ENCODE assay signal across 30 mouse cellular contexts in the genomic region with DNA sequence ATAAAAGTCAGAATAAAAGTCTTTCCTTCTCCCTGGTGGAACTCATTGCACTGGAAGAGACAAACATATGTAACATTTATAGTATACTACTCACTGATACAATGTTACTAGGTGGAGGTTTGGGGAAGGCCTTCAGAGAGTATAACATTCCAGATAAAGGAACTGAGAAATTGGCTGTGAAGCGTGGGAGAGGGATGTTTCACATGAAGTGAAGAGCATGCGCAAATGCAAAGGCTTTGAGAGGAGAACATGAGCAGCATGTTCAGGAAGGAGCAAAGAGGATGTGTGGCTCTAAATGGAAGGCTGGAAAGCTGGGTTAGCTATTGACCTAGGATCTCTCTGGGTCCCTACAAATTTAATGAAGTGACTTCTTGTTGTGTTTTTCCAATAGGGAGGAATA.
DNase-seq lines count a peak whose midpoint lies in the region; ATAC-seq lines count a peak whose summit lies in the region.
"Had no signal": no experiment of that assay in that cellular context is flagged by ENCODE, and none has a peak within 500 bp of the region (broad histone marks: within the 10 kb centered on the region; RNA-seq: fewer than 3 reads in every experiment).

No protein-coding gene starts in this region.

- no peaks in the 10 kb centered on the region for H3K27me3 ChIP-seq in heart, embryonic 16.5 days (ENCODE audit: control insufficient read depth, insufficient read depth, low read length)
- no peaks in the 10 kb centered on the region for H3K27me3 ChIP-seq in kidney, embryonic 14.5 days (ENCODE audit: control insufficient read depth, insufficient read depth, low read length)
- H3K27me3 ChIP-seq: CH12.LX; embryonic facial prominence, embryonic 13.5 days; hindbrain, embryonic 13.5 days; intestine, embryonic 15.5 days had no signal

- H3K4me2 ChIP-seq in heart, embryonic 16.5 days (ENCODE audit: low read depth, low read length), result no peak overlapping the region
- no peak overlapping the region for H3K4me2 ChIP-seq in kidney, embryonic 14.5 days (replicated peaks; ENCODE audit: low read depth, low read length)
- H3K4me2 ChIP-seq: embryonic facial prominence, embryonic 13.5 days; hindbrain, embryonic 13.5 days; intestine, embryonic 15.5 days had no signal

- DNase-seq in frontal cortex, postnatal 25 days (ENCODE audit: low spot score in 2 of 2), result no peak
- DNase-seq in heart, postnatal 4 days, result no peak
- peak; percentile 8 for DNase-seq in right cerebral cortex, postnatal 14 days
- no peak for DNase-seq in right cerebral cortex, postnatal 10 days (ENCODE audit: low spot score in 2 of 2)
- peak; percentile 44 for DNase-seq in brain, adult 2 months (ENCODE audit: low read depth, low spot score)
- DNase-seq: adrenal gland, adult 2 months; adrenal gland, postnatal 14 days; B cell, adult 2 months; cerebellum, adult 11-12 months; cerebellum, adult 8-10 months; cerebellum, postnatal 10 days; cerebellum, postnatal 36 days; embryo, embryonic 11 days; gastrocnemius, adult 2 months; gastrocnemius, postnatal 25 days; heart, adult 18-20 months; heart, postnatal 14 days; kidney, adult 11 months had no signal

- peaks cover 20% of the 10 kb centered on the region for H3K4me1 ChIP-seq in heart, embryonic 16.5 days (ENCODE audit: control insufficient read depth, insufficient read depth, low read length)
- no peaks in the 10 kb centered on the region for H3K4me1 ChIP-seq in kidney, embryonic 14.5 days (ENCODE audit: control insufficient read depth, insufficient read depth, low read length)
- H3K4me1 ChIP-seq: embryonic facial prominence, embryonic 10.5 days; embryonic facial prominence, embryonic 13.5 days; forebrain, embryonic 10.5 days; heart, embryonic 10.5 days; hindbrain, embryonic 10.5 days; hindbrain, embryonic 13.5 days; intestine, embryonic 15.5 days had no signal

- ATAC-seq in frontal cortex, adult (ENCODE audit: low TSS enrichment), result peak; percentile 60
- no peak for ATAC-seq in heart, embryonic 16.5 days (replicated peaks; ENCODE audit: extremely low read depth, insufficient read depth, low FRiP score)
- no peak for ATAC-seq in kidney, embryonic 14.5 days (ENCODE audit: low FRiP score, low TSS enrichment)
- ATAC-seq: hindbrain, embryonic 16.5 days; intestine, embryonic 15.5 days had no signal

- H3K9me3 ChIP-seq in heart, embryonic 16.5 days (replicated peaks; ENCODE audit: control insufficient read depth, low read length), result no peaks in the 10 kb centered on the region
- H3K9me3 ChIP-seq in kidney, embryonic 14.5 days (ENCODE audit: control insufficient read depth, low read length), result no peaks in the 10 kb centered on the region
- H3K9me3 ChIP-seq: embryonic facial prominence, embryonic 10.5 days; embryonic facial prominence, embryonic 13.5 days; forebrain, embryonic 10.5 days; heart, embryonic 10.5 days; hindbrain, embryonic 10.5 days; hindbrain, embryonic 13.5 days; intestine, embryonic 15.5 days had no signal

- no peaks in the 10 kb centered on the region for H3K36me3 ChIP-seq in heart, embryonic 16.5 days (ENCODE audit: control insufficient read depth, insufficient read depth)
- no peaks in the 10 kb centered on the region for H3K36me3 ChIP-seq in kidney, embryonic 14.5 days (ENCODE audit: control insufficient read depth, insufficient read depth, low read length)
- H3K36me3 ChIP-seq: embryonic facial prominence, embryonic 10.5 days; embryonic facial prominence, embryonic 13.5 days; forebrain, embryonic 10.5 days; heart, embryonic 10.5 days; hindbrain, embryonic 10.5 days; hindbrain, embryonic 13.5 days; intestine, embryonic 15.5 days had no signal

- H3K27ac ChIP-seq in heart, embryonic 16.5 days (ENCODE audit: low read length), result peak overlapping the region; percentile 29; the same call in 1 of the 2 replicates
- no peak overlapping the region for H3K27ac ChIP-seq in kidney, embryonic 14.5 days (ENCODE audit: low read depth, low read length)
- H3K27ac ChIP-seq: embryonic facial prominence, embryonic 10.5 days; embryonic facial prominence, embryonic 13.5 days; forebrain, embryonic 10.5 days; gastrocnemius, adult 2 months; heart, embryonic 10.5 days; hindbrain, embryonic 10.5 days; hindbrain, embryonic 13.5 days; intestine, embryonic 15.5 days had no signal

- WGBS in heart, embryonic 16.5 days, result 76% methylated on average over 2 of the region's 2 CpGs
- 85% methylated on average over 2 of the region's 2 CpGs for WGBS in kidney, embryonic 14.5 days

- no peak overlapping the region for H3K9ac ChIP-seq in heart, embryonic 16.5 days (ENCODE audit: low read length)
- no peak overlapping the region for H3K9ac ChIP-seq in kidney, embryonic 14.5 days (ENCODE audit: low read depth, low read length)
- H3K9ac ChIP-seq: embryonic facial prominence, embryonic 13.5 days; hindbrain, embryonic 13.5 days; intestine, embryonic 15.5 days had no signal

- no peak overlapping the region for H3K4me3 ChIP-seq in heart, embryonic 16.5 days (ENCODE audit: low read length)
- no peak overlapping the region for H3K4me3 ChIP-seq in kidney, embryonic 14.5 days (ENCODE audit: low read length)
- H3K4me3 ChIP-seq: embryonic facial prominence, embryonic 10.5 days; embryonic facial prominence, embryonic 13.5 days; forebrain, embryonic 10.5 days; gastrocnemius, adult 2 months; heart, embryonic 10.5 days; hindbrain, embryonic 10.5 days; hindbrain, embryonic 13.5 days; intestine, embryonic 15.5 days had no signal

Comparison
In these comparisons a context has a peak if more than half of its experiments do, and no peak if none do; other contexts are left out.
1. DNase-seq: peak in right cerebral cortex, postnatal 14 days (single experiment) and brain, adult 2 months (single experiment); none in frontal cortex, postnatal 25 days (0 of 2), heart, postnatal 4 days (single experiment) and right cerebral cortex, postnatal 10 days (0 of 2).